Mouse (Mus musculus) cerebellum, postnatal 36 days (tissue): Measurements from ENCODE around the gene Gm20594.

ENCODE experiments used
- DNase-seq, 2 experiments: peaks; one replicate each; pipeline ENCODE4 v3.0.0; 2021 to 2022; ENCODE audit warnings: mixed read lengths in 2 of 2

Gene Gm20594

DNA sequence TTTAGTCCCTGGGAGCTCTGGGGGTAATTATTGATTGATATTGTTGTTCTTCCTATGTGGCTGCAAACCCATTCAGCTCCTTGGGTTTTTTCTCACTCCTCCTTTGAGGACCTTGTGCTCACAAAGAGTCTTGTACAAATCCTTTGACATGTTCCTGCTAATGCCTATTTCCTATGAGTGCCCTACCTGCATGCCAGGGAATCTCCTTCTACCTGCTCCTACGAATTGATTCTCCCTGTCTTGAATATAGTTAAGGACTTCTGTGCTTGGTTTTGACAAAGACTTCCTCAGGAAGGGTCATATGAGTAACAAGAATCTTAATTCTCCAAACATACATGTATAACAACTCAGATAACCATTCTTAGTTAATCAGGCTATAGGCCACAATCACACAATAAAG is at the start of gene Gm20594:
Gm20594 (plus strand) TSS at position 301 of the 400 bp plus-strand sequence.
- no peak for DNase-seq

DNA sequence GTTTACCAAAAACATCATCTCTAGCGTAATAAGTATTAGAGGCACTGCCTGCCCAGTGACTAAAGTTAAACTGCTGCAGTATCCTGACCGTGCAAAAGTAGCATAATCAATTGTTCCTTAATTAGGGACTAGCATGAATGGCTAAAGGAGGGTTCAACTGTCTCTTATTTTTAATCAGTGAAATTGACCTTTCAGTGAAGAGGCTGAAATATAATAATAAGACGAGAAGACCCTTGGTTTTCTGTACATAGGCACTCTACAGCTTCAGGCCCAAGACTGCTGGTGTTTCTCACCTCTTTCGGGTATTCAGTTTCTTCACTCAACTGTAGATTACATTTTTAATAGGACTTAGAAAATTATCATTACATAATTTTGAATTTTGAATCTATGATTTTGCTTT is 398 bp downstream of the Gm20594 start:
- DNase-seq: no peak

DNA sequence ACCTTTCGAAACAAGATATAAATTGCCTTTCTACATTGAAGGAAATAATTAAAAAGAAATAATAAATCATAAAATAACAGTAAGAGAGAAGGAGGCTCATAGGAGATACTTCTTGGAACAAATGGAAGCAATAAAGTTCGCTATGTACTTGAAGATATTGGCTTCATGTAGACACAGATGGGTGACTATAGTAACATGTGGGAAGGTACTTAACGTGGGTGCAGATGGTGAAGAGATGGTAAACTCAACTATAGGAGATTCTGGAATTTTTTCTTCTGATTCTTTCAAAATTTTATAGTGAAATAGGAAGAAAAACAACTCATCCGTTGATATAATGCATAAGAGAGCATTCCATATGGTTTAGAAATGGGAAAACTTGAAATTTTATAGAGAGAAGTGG is 16.1 kb downstream of the Gm20594 start:
- no peak for DNase-seq

DNA sequence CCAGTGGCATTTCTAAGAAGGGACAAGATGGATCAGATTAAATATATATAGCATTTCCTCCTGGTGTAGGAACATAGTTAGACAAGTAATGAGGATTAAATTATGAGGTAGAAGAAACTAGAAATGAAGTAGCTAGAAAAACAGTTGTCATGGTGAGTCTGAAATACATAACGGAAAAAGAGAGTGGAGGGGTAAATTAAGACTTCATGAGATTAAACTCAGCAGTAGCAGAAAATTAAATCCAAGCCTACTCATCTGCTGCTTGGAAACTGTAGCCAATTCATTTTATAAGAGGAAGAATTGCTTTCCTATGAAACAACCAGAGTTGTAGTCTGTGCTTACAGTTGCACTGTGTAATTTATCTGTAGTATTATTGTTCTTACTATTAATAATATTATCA is 29.1 kb downstream of the Gm20594 start:
- DNase-seq: no peak
